Mouse (Mus musculus) forebrain, embryonic 11.5 days (tissue): ENCODE data around the gene Dock1. TPM values are rescaled to one million over a fixed set of nuclear protein-coding genes. Genes with fewer than 3 reads are reported as not detected.

Experiments
- ATAC-seq: fragments of 200-750 bp; cut with Nextera tagmentation; replicated peaks from 2 replicates; pipeline ENCODE4 v1.8.0; 2017; ENCODE audit warnings: moderate TSS enrichment; ENCODE audit not compliant: low FRiP score
- DNase-seq: peaks from one replicate; pipeline ENCODE4 v3.0.0-alpha.2; 2017; ENCODE audit warnings: low spot score
- H3K27ac ChIP-seq: fragments of 300-500 bp; sonication (generic); 2 replicates; pipeline ENCODE4 v1.5.1; 2014; ENCODE audit warnings: low read depth, low read length
- H3K27me3 ChIP-seq: fragments of 300-500 bp; sonication (generic); 2 replicates; pipeline ENCODE4 v1.6.1; 2014; ENCODE audit warnings: mild to moderate bottlenecking, low read length, mixed read lengths; ENCODE audit not compliant: control insufficient read depth, insufficient read depth
- H3K36me3 ChIP-seq: fragments of 300-500 bp; sonication (generic); 2 replicates; pipeline ENCODE4 v1.6.1; 2014; ENCODE audit warnings: mild to moderate bottlenecking, low read length, moderate library complexity, mixed read lengths; ENCODE audit not compliant: control insufficient read depth, insufficient read depth
- H3K4me1 ChIP-seq: fragments of 300-500 bp; sonication (generic); replicated peaks from 2 replicates; pipeline ENCODE4 v1.6.1; 2014; ENCODE audit warnings: low read length, mixed read lengths; ENCODE audit not compliant: control insufficient read depth, insufficient read depth
- H3K4me2 ChIP-seq: fragments of 300-500 bp; sonication (generic); 2 replicates; pipeline ENCODE4 v1.6.1; 2014; ENCODE audit warnings: low read depth, mild to moderate bottlenecking, low read length, moderate library complexity, mixed read lengths; ENCODE audit not compliant: severe bottlenecking
- H3K4me3 ChIP-seq: fragments of 300-500 bp; sonication (generic); 2 replicates; pipeline ENCODE4 v1.5.1; 2014; ENCODE audit warnings: low read depth, low read length
- H3K9ac ChIP-seq: fragments of 300-500 bp; sonication (generic); 2 replicates; pipeline ENCODE4 v1.6.1; 2014; ENCODE audit warnings: low read length
- H3K9me3 ChIP-seq: fragments of 300-500 bp; sonication (generic); 2 replicates; pipeline ENCODE4 v1.6.1; 2016; ENCODE audit warnings: low read length, mixed read lengths; ENCODE audit not compliant: control insufficient read depth
- WGBS: fragments of 180-500 bp; shearing (Covaris S2); extraction: QIAGEN DNeasy Blood & Tissue Kit; methylation state at CpG from one replicate; pipeline ENCODE4 v1.1.7; 2014; 5-methylcytosine and 5-hydroxymethylcytosine counted together
- polyA plus RNA-seq: library from polyadenylated mRNA; unstranded; fragments of >200 nt; fragmentation: Nextera tagmentation; extraction: Ambion mirVana; gene quantifications from 2 replicates; pipeline ENCODE4 v1.2.1, GENCODE M21; 2014

Dock1 gene
- polyA plus RNA-seq, 1 experiment from 2014 or later, result 26.5 TPM

DNA sequence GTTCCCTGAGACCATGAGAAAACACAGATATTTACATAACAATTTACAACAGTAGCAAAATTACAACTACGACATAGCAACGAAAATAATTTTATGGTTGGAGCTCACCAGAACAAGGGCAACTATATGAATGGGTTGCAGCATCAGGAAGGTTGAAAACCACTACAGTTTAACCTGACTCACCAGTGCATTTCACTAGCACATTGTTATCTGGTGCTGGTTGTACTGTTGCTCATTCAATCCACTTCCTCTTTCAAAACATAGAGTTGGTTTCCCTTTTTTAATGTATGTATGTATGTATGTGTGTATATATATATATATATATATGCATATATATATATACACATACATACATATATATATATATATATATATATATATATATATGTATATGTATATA is 138.0 kb downstream of the Dock1 start:
- H3K27me3 ChIP-seq, result no peaks in the 10 kb centered on the region
- H3K9me3 ChIP-seq, result no peaks in the 10 kb centered on the region
- H3K4me3 ChIP-seq, result no peak overlapping the region
- no peak overlapping the region for H3K4me2 ChIP-seq
- DNase-seq (no peak), ATAC-seq (no peak)
- H3K36me3 ChIP-seq, result no peaks in the 10 kb centered on the region
- H3K27ac ChIP-seq, result no peak overlapping the region
- H3K9ac ChIP-seq, result no peak overlapping the region
- no peaks in the 10 kb centered on the region for H3K4me1 ChIP-seq
- 90% methylated on average over 2 of the region's 2 CpGs for WGBS

DNA sequence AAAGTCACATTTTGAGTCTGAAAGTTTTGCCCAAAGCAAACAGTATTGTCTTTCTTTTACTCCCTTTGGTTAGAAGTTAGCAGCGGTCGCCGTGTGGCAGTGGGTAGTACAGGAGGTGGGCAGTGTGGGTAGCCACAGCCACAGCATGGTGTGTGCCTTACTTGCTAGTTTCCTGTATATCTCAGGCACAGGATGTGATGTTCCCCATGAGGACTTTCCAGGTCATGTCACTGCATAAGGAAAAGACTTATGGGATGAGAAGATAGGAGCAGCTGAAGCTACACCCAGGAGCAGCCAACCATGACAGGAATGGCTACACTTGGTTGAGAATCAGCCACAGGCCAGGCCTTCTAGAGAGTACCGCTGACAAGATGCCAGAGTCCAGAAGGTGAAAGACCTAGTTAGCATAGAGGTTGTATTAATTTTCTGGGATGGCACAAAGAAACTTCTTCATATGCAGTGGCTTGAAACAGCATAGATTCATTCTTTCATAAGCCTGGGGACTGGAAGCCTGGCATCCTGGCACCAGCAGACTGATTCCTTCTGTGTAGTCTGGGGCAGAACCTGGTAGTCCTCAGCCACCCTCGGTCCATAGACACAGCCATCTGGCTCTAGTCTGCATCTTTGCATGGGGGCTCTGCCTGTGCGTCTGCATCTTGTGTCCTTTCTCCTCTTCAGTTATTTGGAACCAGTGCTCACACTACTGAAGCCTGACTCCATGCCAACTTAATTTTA is 139.0 kb downstream of the Dock1 start:
- Histone ChIP-seq H3K4me2 (no peak overlapping the region), H3K27me3 (no peaks in the 10 kb centered on the region), H3K36me3 (no peaks in the 10 kb centered on the region), H3K4me3 (no peak overlapping the region), H3K4me1 (no peaks in the 10 kb centered on the region), H3K9me3 (no peaks in the 10 kb centered on the region), H3K9ac (no peak overlapping the region), H3K27ac (no peak overlapping the region)
- ATAC-seq (no peak), DNase-seq (no peak)
- WGBS, result 97% methylated on average over 6 of the region's 6 CpGs

DNA sequence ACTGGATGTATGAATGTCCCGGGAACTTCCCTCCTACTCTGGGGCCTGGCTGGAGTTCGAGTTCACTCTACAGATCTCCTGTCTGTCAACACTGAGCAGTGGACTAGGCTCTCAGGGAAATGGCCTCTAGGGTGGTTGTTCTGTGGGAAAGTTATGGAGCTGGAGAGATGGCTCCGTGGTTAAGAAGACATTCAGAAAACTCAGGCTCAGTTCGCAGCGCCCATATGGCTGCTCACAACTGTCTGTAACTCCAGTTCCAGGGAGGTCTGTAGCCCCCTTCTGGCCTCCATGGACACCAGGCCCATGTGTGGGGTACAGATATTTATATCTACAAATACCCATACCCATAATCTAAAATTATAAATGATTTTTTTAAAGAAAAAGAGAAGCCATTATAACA is 148.0 kb downstream of the Dock1 start:
- Histone ChIP-seq H3K27ac (no peak overlapping the region), H3K4me2 (no peak overlapping the region), H3K9ac (no peak overlapping the region), H3K4me3 (no peak overlapping the region), H3K36me3 (no peaks in the 10 kb centered on the region), H3K4me1 (no peaks in the 10 kb centered on the region), H3K9me3 (no peaks in the 10 kb centered on the region), H3K27me3 (no peaks in the 10 kb centered on the region)
- ATAC-seq (no peak), DNase-seq (peak; percentile 19)
- whole genome bisulfite sequencing, result 92% methylated on average over 5 of the region's 5 CpGs

DNA sequence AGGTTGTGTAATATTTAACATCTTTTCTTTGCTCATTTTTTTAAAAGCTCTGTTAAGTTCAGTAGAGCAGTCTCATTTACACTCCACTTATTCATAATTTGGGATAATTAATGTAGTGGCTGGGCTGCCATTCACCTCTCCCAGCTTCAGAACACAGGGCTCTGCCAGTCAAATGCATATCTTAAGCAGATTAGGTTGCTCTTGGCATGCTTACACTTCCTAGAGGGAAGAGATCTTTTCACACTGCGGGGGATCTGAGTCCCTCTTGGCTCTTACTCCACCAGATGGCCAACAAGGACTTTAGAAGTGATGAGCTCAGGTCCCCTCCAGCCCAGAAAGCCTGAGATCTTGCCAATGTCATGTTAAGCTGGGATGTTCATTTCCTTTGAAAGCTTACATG is 150.8 kb downstream of the Dock1 start:
- DNase-seq (peak; percentile 2), ATAC-seq (no peak)
- WGBS, result 39% methylated on average over 1 of the region's 1 CpGs
- H3K9me3 ChIP-seq, result no peaks in the 10 kb centered on the region
- no peak overlapping the region for H3K4me3 ChIP-seq
- H3K27me3 ChIP-seq, result no peaks in the 10 kb centered on the region
- H3K36me3 ChIP-seq, result no peaks in the 10 kb centered on the region
- no peak overlapping the region for H3K4me2 ChIP-seq
- H3K4me1 ChIP-seq, result no peaks in the 10 kb centered on the region
- no peak overlapping the region for H3K27ac ChIP-seq
- no peak overlapping the region for H3K9ac ChIP-seq

DNA sequence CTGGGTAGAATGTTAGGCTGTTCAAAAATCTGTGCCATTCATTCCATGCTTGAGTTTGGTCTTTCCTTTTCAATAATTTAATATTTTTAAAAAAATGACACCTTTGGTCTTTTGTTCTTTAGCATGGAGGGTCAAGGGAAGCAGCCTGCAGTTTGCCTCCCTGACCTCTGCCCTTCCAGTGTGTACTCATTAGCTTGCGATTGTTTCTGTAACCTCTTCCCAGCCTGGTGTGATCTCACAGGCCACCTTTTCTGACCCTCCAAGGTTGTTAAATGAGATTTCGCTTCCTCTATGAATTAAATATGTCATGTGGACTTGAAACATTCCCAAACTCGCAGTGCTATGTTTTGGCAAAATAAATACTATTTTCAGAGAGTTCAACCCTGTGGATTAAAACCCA is 151.6 kb downstream of the Dock1 start:
- Histone ChIP-seq H3K9me3 (no peaks in the 10 kb centered on the region), H3K36me3 (no peaks in the 10 kb centered on the region), H3K4me2 (no peak overlapping the region), H3K9ac (no peak overlapping the region), H3K4me1 (no peaks in the 10 kb centered on the region), H3K27ac (no peak overlapping the region), H3K27me3 (no peaks in the 10 kb centered on the region), H3K4me3 (no peak overlapping the region)
- no peak for DNase-seq
- no peak for ATAC-seq
- WGBS, result 78% methylated on average over 3 of the region's 3 CpGs

DNA sequence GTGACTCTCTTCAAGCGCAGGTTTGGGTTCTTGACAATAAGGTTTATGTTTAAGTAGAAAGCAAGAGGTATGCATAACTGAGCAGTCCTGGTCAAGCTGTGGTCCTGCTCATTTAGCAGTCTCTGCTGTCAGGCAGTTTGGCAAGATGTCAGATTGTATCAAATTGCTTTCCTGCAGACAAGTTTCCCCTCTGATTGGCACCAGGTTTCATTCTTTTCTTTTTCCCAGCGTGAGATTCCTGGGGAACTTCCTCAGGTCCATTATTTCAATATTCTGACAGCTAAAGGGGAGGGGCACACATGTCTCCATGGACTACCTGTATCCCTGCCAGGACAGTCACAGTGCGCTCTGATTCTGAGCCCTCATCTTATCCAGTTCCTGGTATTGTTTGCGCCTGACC is 153.4 kb downstream of the Dock1 start:
- Histone ChIP-seq H3K36me3 (no peaks in the 10 kb centered on the region), H3K4me1 (no peaks in the 10 kb centered on the region), H3K27me3 (no peaks in the 10 kb centered on the region), H3K4me3 (no peak overlapping the region), H3K27ac (no peak overlapping the region), H3K4me2 (no peak overlapping the region), H3K9me3 (no peaks in the 10 kb centered on the region), H3K9ac (no peak overlapping the region)
- 65% methylated on average over 4 of the region's 4 CpGs for WGBS
- DNase-seq (no peak), ATAC-seq (no peak)

DNA sequence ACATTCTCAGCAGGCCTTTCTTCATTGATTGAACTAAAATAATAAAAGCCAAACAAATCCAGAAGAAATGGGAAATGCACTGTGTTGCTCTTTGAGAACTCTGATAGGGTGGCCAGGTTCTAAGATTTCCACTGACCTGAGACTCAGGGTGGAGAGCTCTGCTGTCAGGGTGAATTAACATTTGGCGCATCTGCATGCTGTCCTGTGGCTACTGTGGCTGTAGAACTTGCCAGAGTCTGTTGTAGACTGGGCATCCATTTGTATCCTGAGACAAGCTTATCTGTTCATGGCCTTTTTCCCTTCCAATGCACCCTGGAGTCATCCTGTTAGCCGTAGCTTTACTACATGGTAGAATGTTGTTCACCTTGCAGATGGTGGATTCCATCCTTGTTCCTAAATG is 169.6 kb downstream of the Dock1 start:
- Histone ChIP-seq H3K27ac (no peak overlapping the region), H3K4me1 (no peaks in the 10 kb centered on the region), H3K9me3 (no peaks in the 10 kb centered on the region), H3K9ac (no peak overlapping the region), H3K4me2 (no peak overlapping the region), H3K36me3 (no peaks in the 10 kb centered on the region), H3K27me3 (no peaks in the 10 kb centered on the region), H3K4me3 (no peak overlapping the region)
- peak; percentile 9 for DNase-seq
- no peak for ATAC-seq
- 90% methylated on average over 2 of the region's 2 CpGs for WGBS

DNA sequence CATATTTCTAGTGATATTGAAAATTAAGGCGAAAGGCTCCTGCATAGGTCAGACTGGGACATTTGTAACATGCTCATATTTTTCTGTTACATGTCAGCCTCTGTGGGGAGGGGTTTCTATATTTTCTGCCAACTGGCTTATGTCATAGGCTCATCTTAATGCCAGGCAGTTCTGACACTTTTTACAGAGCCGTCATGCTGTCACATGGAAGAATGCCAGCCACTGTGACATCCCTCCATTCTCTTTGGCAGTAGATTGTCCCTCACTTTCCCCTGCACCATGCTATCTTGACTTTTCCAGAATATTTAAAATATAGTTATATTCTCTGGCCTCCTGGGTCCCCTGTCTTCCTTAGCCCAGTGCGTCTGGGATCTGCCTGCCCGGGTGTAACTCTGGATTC is 172.3 kb downstream of the Dock1 start:
- H3K36me3 ChIP-seq, result no peaks in the 10 kb centered on the region
- no peaks in the 10 kb centered on the region for H3K9me3 ChIP-seq
- no peak overlapping the region for H3K4me2 ChIP-seq
- no peaks in the 10 kb centered on the region for H3K27me3 ChIP-seq
- 93% methylated on average over 4 of the region's 4 CpGs for WGBS
- DNase-seq, result no peak
- no peaks in the 10 kb centered on the region for H3K4me1 ChIP-seq
- no peak overlapping the region for H3K9ac ChIP-seq
- H3K27ac ChIP-seq, result no peak overlapping the region
- no peak for ATAC-seq
- no peak overlapping the region for H3K4me3 ChIP-seq

DNA sequence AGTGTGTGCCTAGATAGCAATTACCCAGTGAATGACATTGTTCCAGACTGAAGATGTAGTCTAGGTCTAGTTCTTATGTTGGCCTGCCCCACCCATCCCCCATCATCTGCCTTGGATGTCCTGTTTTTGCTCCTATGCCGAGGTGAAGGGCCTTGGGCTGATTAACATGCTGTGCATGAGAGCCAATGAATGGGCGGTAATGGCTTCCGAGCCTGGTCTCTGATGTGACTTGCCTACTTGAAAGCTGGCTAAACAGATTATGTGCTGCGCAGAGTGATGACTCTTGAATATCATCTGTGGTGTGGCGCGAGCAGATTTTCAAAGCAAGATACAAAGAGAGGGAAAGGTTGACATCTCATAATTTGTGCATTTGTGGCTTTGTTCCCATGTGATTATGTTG is 191.5 kb downstream of the Dock1 start:
- Histone ChIP-seq H3K4me3 (no peak overlapping the region), H3K36me3 (no peaks in the 10 kb centered on the region), H3K4me1 (no peaks in the 10 kb centered on the region), H3K9me3 (no peaks in the 10 kb centered on the region), H3K27me3 (no peaks in the 10 kb centered on the region), H3K4me2 (no peak overlapping the region), H3K27ac (no peak overlapping the region), H3K9ac (no peak overlapping the region)
- 73% methylated on average over 6 of the region's 6 CpGs for whole genome bisulfite sequencing
- ATAC-seq (no peak), DNase-seq (no peak)
